Mouse (Mus musculus): Measurements from ENCODE around the gene Nrsn1. TPM values are rescaled to one million over a fixed set of nuclear protein-coding genes. Genes with fewer than 3 reads are reported as not detected.

The Nrsn1 gene
- total RNA-seq, 2 experiments from 2014 or later: 327 to 345 TPM

Other genes starting within 250 kb of the Nrsn1 start
- 1 to 10 TPM; 3.5 to 8.5 TPM for gene Dcdc2a, start 214.5 kb downstream of the Nrsn1 start, total RNA-seq (2021)

Measured in left cerebral cortex, postnatal 14 days (tissue).